Mouse (Mus musculus) forebrain, postnatal 0 days (tissue): Measurements from ENCODE around the gene Agpat1. TPM values are rescaled to one million over a fixed set of nuclear protein-coding genes. Genes with fewer than 3 reads are reported as not detected.
A peak's percentile ranks its signal among the peaks of the same experiment; 100 is the strongest.

ENCODE experiments used
- ATAC-seq: fragments of 200-750 bp; cut with Nextera tagmentation; 2 replicates; pipeline ENCODE4 v1.8.0; 2017; ENCODE audit warnings: mild to moderate bottlenecking, moderate library complexity
- DNase-seq: peaks from one replicate; pipeline ENCODE4 v3.0.0-alpha.2; 2015
- H3K27ac ChIP-seq: fragments of 300-500 bp; sonication (generic); 2 replicates; pipeline ENCODE4 v1.5.1; 2014; ENCODE audit warnings: low read depth, mild to moderate bottlenecking, antibody characterized with exemption, low read length, moderate library complexity, mixed read lengths
- H3K27me3 ChIP-seq: fragments of 300-500 bp; sonication (generic); 2 replicates; pipeline ENCODE4 v1.6.1; 2014; ENCODE audit warnings: mild to moderate bottlenecking, low read length, mixed read lengths; ENCODE audit not compliant: insufficient read depth
- H3K36me3 ChIP-seq: fragments of 300-500 bp; sonication (generic); 2 replicates; pipeline ENCODE4 v1.6.1; 2014; ENCODE audit warnings: mild to moderate bottlenecking, moderate library complexity; ENCODE audit not compliant: insufficient read depth
- H3K4me1 ChIP-seq: fragments of 300-500 bp; sonication (generic); 2 replicates; pipeline ENCODE4 v1.6.1; 2014; ENCODE audit warnings: antibody characterized with exemption; ENCODE audit not compliant: insufficient read depth
- H3K4me2 ChIP-seq: fragments of 300-500 bp; sonication (generic); 2 replicates; pipeline ENCODE4 v1.6.1; 2014; ENCODE audit warnings: low read depth, mild to moderate bottlenecking, moderate library complexity
- H3K4me3 ChIP-seq: fragments of 300-500 bp; sonication (generic); 2 replicates; pipeline ENCODE4 v1.5.1; 2014; ENCODE audit warnings: low read depth, low read length, mixed read lengths
- H3K9ac ChIP-seq: fragments of 300-500 bp; sonication (generic); 2 replicates; pipeline ENCODE4 v1.6.1; 2014; ENCODE audit warnings: mild to moderate bottlenecking
- H3K9me3 ChIP-seq: fragments of 300-500 bp; sonication (generic); 2 replicates; pipeline ENCODE4 v1.6.1; 2016; ENCODE audit warnings: low read length
- CTCF ChIP-seq: sonication (generic); IDR thresholded peaks from 2 replicates; pipeline ENCODE4 v1.5.1; 2016; ENCODE audit warnings: antibody characterized with exemption, control low read depth, low read depth
- WGBS: fragments of 180-500 bp; shearing (Covaris S2); extraction: QIAGEN DNeasy Blood & Tissue Kit; methylation state at CpG from one replicate; pipeline ENCODE4 v1.1.7; 2014; 5-methylcytosine and 5-hydroxymethylcytosine counted together
- polyA plus RNA-seq: library from polyadenylated mRNA; unstranded; fragments of >200 nt; fragmentation: Nextera tagmentation; extraction: Ambion mirVana; gene quantifications from 2 replicates; pipeline ENCODE4 v1.2.1, GENCODE M21; 2015
- total RNA-seq: library from RNA; depleted of rRNA; stranded (reverse); fragments of >200 nt; gene quantifications from 2 replicates; pipeline ENCODE4 v1.2.3, GENCODE M21; 2014

Agpat1 gene
- total and polyA plus RNA-seq, 2 experiments from 2014 or later = 104 to 217 TPM

DNA sequence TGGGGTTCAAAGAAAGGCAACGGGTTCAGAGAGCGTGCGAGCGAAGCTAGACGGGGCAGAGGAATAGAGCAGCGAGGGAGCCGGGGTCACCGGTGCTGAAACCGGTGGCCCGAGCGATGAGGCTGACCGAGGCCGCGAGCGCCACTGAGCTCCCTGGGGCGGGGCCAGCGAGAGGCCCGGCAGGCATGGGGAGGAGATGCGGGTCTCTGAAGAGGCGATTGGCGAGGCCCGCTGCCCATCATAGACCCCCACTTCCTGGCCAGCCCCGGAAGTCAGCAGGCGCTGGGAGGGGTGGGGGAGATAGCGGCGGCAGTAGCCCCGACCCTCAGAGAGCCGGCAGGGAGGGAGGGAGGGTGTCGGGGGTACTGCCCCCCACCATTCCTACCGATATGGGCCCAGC lies 1.5 kb downstream of the Agpat1 start:
- peak; percentile 96 for DNase-seq
- TF ChIP-seq CTCF = no peak
- peak overlapping the region; percentile 91 for H3K9ac ChIP-seq
- H3K9me3 ChIP-seq = no peaks in the 10 kb centered on the region
- H3K27me3 ChIP-seq = no peaks in the 10 kb centered on the region
- H3K27ac ChIP-seq = peak overlapping the region; percentile 89
- peak; percentile 46 for ATAC-seq
- peaks cover 9% of the 10 kb centered on the region; the same call in 1 of the 2 replicates for H3K36me3 ChIP-seq
- H3K4me2 ChIP-seq = peak overlapping the region; percentile 97
- peaks cover 18% of the 10 kb centered on the region for H3K4me1 ChIP-seq
- WGBS = 2% methylated on average over 29 of the region's 30 CpGs
- peak overlapping the region; percentile 85 for H3K4me3 ChIP-seq

DNA sequence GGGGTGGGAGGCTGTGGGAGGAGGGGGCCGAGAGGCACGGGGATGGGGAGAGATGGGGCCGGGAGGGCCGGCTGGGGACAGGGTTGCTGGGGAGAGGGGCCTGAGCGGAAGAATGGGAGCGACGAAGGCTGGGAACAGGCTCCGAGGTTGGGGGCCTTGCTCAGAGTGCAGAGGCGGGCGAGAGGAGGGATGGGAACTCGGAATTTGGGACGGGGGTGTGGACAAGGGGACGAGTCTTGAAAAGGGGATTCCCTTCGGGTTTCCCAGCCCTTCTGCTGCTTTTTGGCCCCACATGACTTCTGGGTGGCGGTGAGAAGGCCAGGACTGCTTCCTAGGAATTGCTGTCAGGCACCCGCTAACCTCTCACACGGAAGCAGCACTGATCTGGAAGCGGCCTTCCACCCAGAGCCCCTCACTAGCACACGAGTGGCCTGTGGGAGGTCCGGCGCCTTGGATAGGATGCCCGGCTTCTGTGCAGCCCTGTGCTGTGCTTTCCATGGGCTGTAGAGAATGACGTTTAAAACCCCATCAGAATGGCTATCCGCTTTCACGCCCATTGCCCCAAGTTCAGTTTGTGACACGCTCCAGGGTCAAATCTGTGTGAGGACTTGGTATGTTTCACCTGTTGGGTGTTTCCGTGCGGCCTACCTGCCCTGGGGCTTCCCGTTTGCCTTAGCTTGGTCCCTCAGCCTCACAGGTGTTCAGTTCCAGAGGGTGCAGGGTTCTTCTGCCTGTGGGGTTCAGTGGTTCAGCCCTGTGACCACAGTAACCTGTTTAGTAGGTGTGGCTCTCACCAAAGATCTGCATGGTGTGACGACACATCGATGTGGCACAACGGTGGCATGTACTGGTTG lies 2.4 kb downstream of the Agpat1 start:
- H3K4me2 ChIP-seq = peak overlapping the region; percentile 97
- H3K9ac ChIP-seq = peak overlapping the region; percentile 91
- TF ChIP-seq CTCF = no peak
- peaks cover 13% of the 10 kb centered on the region for H3K36me3 ChIP-seq
- H3K27ac ChIP-seq = peak overlapping the region; percentile 89
- DNase-seq (no peak), ATAC-seq (no peak)
- H3K4me3 ChIP-seq = peak overlapping the region; percentile 85
- 17% methylated on average over 30 of the region's 32 CpGs for WGBS
- H3K9me3 ChIP-seq = no peaks in the 10 kb centered on the region
- no peaks in the 10 kb centered on the region for H3K27me3 ChIP-seq
- H3K4me1 ChIP-seq = peaks cover 18% of the 10 kb centered on the region

DNA sequence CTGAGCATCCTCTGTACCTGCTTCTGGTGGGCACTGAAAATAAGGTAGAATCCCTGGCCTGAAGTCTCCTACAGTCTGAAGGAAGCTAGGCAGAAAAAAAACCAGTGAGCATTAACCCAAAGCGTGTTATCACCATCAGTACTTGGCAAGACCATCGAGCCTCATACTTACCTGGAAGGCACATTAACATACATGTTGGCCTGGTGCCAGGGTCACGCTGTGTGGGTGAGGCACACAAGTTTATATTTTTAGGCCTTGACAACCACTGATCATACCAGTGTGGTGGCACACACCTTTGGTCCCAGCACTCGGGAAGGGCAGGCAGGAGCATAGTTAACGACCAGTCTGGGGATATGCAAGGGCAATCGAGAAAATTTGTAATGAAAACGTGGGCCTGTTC lies 3.9 kb downstream of the Agpat1 start:
- Histone ChIP-seq H3K36me3 (peaks cover 29% of the 10 kb centered on the region), H3K9me3 (no peaks in the 10 kb centered on the region), H3K4me3 (no peak overlapping the region), H3K4me1 (peaks cover 13% of the 10 kb centered on the region), H3K4me2 (no peak overlapping the region), H3K9ac (0 out of 2 replicates have a peak overlapping the region, but pooled peaks have one; percentile 18), H3K27ac (no peak overlapping the region), H3K27me3 (no peaks in the 10 kb centered on the region)
- ATAC-seq = no peak
- WGBS = 75% methylated on average over 7 of the region's 7 CpGs
- no peak for TF ChIP-seq CTCF
- no peak for DNase-seq

DNA sequence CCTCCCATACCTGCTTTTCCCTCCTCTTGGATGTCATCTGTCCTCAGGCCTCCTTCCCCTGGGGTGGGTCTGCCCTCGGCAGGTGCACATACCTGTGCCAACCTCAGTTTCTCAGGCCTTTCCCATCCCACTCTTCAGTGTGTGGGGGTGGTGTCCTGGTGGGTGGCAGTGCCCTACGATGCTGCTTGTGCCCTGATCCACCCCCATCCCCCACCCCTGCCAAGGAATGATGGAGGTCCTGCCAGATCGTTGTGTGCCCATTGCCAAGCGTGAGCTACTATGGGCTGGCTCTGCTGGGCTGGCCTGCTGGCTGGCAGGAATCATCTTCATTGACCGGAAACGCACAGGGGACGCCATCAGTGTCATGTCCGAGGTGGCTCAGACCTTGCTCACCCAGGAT lies 7.0 kb downstream of the Agpat1 start:
- ATAC-seq = no peak
- no peak for DNase-seq
- no peaks in the 10 kb centered on the region for H3K9me3 ChIP-seq
- H3K4me3 ChIP-seq = no peak overlapping the region
- no peak overlapping the region for H3K27ac ChIP-seq
- peaks cover 52% of the 10 kb centered on the region for H3K36me3 ChIP-seq
- H3K9ac ChIP-seq = no peak overlapping the region
- no peaks in the 10 kb centered on the region for H3K27me3 ChIP-seq
- 91% methylated on average over 8 of the region's 8 CpGs for WGBS
- 0 out of 2 replicates have a peak, but pooled peaks cover 5% of the 10 kb centered on the region for H3K4me1 ChIP-seq
- no peak overlapping the region for H3K4me2 ChIP-seq
- no peak for TF ChIP-seq CTCF

DNA sequence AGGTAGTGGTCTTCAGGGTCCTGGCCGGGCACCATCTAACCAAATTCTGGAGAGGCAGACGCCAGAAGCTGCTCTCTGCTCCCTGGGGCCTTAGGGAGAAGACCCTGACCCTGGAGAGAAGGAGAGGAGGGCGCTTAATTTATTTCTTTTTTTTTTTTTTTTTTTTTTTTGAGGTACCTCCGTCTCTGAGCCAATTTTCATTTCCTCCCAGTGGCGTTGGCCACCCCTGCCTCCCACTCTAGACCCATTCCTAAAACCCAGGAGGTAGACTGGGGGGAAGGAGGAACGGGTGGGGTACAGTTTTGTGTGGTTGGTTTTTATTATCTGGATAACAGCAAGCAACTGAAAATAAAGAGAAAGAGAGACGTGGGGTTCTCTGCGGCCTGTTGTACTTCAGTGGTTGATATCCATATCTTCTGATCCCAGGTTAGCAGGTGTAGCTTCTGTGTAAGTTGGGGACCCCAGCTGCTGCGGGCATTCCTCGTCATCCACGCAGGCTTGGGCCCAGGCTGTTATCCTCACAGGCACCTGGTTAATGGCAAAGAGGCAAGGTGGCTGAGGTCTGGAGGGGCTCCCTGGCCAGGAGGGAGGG lies 9.1 kb downstream of the Agpat1 start:
- H3K27me3 ChIP-seq = no peaks in the 10 kb centered on the region
- peaks cover 60% of the 10 kb centered on the region for H3K36me3 ChIP-seq
- no peak overlapping the region for H3K4me3 ChIP-seq
- no peaks in the 10 kb centered on the region for H3K4me1 ChIP-seq
- DNase-seq (no peak), ATAC-seq (no peak)
- H3K4me2 ChIP-seq = no peak overlapping the region
- TF ChIP-seq CTCF = no peak
- no peak overlapping the region for H3K9ac ChIP-seq
- 90% methylated on average over 11 of the region's 11 CpGs for whole genome bisulfite sequencing
- H3K27ac ChIP-seq = no peak overlapping the region
- no peaks in the 10 kb centered on the region for H3K9me3 ChIP-seq

DNA sequence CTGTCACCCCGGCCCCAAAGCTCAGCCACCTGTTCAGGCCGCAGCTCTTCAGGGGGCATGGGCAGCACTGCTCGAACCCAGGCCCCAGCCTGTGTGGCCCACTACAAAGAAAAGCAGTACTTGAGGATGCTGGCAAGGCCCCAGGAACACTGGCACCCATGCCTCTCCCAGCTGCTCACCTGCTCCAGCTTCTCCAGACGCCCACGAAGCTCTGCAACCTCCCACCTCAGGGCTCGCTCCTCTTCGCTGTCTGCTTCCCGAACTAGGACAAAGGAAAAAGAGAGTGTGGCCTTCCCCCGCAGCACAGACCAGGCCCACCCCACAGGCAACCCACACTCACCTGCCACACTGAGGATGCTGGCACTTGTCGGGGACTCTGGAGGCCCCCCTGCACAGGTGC lies 9.8 kb downstream of the Agpat1 start:
- no peak for ATAC-seq
- Histone ChIP-seq H3K4me1 (no peaks in the 10 kb centered on the region), H3K27ac (no peak overlapping the region), H3K4me2 (no peak overlapping the region), H3K27me3 (no peaks in the 10 kb centered on the region), H3K9ac (no peak overlapping the region), H3K36me3 (peaks cover 60% of the 10 kb centered on the region), H3K4me3 (no peak overlapping the region), H3K9me3 (no peaks in the 10 kb centered on the region)
- TF ChIP-seq CTCF = no peak
- 84% methylated on average over 10 of the region's 10 CpGs for WGBS
- DNase-seq = no peak

DNA sequence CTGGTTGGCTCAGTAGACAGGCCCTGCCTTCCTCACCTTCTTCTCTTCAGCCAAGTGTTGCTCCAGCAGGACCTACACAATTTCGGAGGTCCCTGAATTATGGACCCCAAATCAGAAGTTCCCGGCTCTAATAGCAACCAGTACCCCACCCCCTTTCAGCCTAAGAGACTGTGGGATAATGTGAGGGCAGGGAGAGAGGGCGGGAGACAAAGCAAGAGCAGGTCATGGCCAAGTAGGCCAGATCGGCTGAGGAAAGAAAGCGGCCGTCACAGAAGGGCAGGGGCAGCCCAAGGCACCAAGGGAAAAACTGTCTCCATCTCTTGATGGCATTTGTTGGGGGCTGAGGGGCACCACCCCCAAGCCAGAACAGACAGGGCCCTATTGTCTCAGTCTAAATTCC lies 11.8 kb downstream of the Agpat1 start, which contains the start of gene Egfl8:
Gene Egfl8 (minus strand): TSS at position 101 of the 400 bp plus-strand sequence.
- DNase-seq = no peak
- no peak within 1 kb of the TSS for H3K9ac ChIP-seq
- no peak within 1 kb of the TSS for H3K27ac ChIP-seq
- no peak for ATAC-seq
- no peaks in the 10 kb centered on the region for H3K4me1 ChIP-seq
- H3K9me3 ChIP-seq = no peaks in the 10 kb centered on the region
- no peak within 1 kb of the TSS for H3K4me2 ChIP-seq
- TF ChIP-seq CTCF = no peak
- no peaks in the 10 kb centered on the region for H3K27me3 ChIP-seq
- peaks cover 58% of the 10 kb centered on the region for H3K36me3 ChIP-seq
- no peak within 1 kb of the TSS for H3K4me3 ChIP-seq
- 73% methylated on average over 6 of the region's 6 CpGs for WGBS
